Mouse (Mus musculus) myocyte (in vitro differentiated cells): Measurements from ENCODE around the gene Nme4.

Experiments
- CEBPB ChIP-seq: IDR thresholded peaks from 2 replicates; pipeline ENCODE4 v1.6.1; 2011; ENCODE audit warnings: mild to moderate bottlenecking, moderate library complexity; ENCODE audit not compliant: poor library complexity, insufficient read depth, severe bottlenecking
- E2F4 ChIP-seq: IDR thresholded peaks from one replicate; pipeline ENCODE4 v1.6.1; 2011; ENCODE audit warnings: mild to moderate bottlenecking, control low read depth, moderate library complexity; ENCODE audit not compliant: insufficient read depth
- POLR2A ChIP-seq: IDR thresholded peaks from one replicate; pipeline ENCODE4 v1.6.1; 2011; ENCODE audit warnings: low read depth, mild to moderate bottlenecking, control low read depth, moderate library complexity; ENCODE audit not compliant: insufficient read length
- SRF ChIP-seq: IDR thresholded peaks from one replicate; pipeline ENCODE4 v1.6.1; 2011; ENCODE audit warnings: low read depth; ENCODE audit not compliant: control insufficient read depth, insufficient read length
- USF1 ChIP-seq: IDR thresholded peaks from one replicate; pipeline ENCODE4 v1.6.1; 2011; ENCODE audit warnings: low read depth, mild to moderate bottlenecking, control low read depth, moderate library complexity

DNA sequence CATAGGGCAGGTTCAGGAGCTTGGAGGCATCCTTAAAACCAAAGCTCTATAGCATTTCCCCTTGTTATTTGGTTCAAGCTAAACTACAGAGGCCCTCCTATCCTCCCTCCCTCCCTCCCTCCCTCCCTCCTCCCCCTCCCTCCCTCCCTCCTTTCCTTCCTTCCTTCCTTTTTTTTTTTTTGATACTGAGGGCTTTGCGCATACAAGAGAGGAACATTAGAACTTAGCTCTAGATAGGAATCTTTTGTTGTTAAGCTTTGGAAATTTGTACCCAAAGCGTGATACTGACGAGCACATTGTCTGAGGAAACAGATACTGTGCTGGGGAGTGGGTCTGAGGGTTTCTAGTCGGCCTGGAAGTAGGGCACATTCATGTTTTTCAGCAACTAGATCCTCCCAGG is 10.2 kb upstream of the Nme4 start:
- TF ChIP-seq POLR2A (no peak), E2F4 (no peak), SRF (no peak), CEBPB (no peak), USF1 (no peak)
